Mouse (Mus musculus) limb, embryonic 14.5 days (tissue): ENCODE measurements at regions not wholly inside any gene's neighbourhood (a gene's known extent, or its start where the extent isn't known, plus 50 kb on each side); places are given as distances from the start of the nearest gene placed in this dataset.

Experiments
- ATAC-seq: fragments of 200-750 bp; cut with Nextera tagmentation; 2 replicates; pipeline ENCODE4 v1.8.0; 2017; ENCODE audit warnings: low read depth, moderate number of reproducible peaks, moderate TSS enrichment; ENCODE audit not compliant: low FRiP score
- DNase-seq: peaks from one replicate; pipeline ENCODE4 v3.0.0-alpha.2; 2015; ENCODE audit warnings: low spot score
- H3K27ac ChIP-seq: fragments of 300-500 bp; sonication (generic); replicated peaks from 2 replicates; pipeline ENCODE4 v1.5.1; 2014; ENCODE audit warnings: low read depth, mild to moderate bottlenecking, low read length, moderate library complexity, mixed read lengths
- H3K27me3 ChIP-seq: fragments of 300-500 bp; sonication (generic); 2 replicates; pipeline ENCODE4 v1.6.1; 2014; ENCODE audit warnings: low read length, mixed read lengths; ENCODE audit not compliant: control insufficient read depth, insufficient read depth
- H3K36me3 ChIP-seq: fragments of 300-500 bp; sonication (generic); 2 replicates; pipeline ENCODE4 v1.6.1; 2014; ENCODE audit warnings: mild to moderate bottlenecking, low read length, moderate library complexity, mixed read lengths; ENCODE audit not compliant: control insufficient read depth, insufficient read depth
- H3K4me1 ChIP-seq: fragments of 300-500 bp; sonication (generic); 2 replicates; pipeline ENCODE4 v1.6.1; 2014; ENCODE audit warnings: antibody characterized with exemption, low read length, mixed read lengths; ENCODE audit not compliant: control insufficient read depth, insufficient read depth
- H3K4me2 ChIP-seq: fragments of 300-500 bp; sonication (generic); replicated peaks from 2 replicates; pipeline ENCODE4 v1.6.1; 2014; ENCODE audit warnings: low read depth, mild to moderate bottlenecking, low read length, moderate library complexity; ENCODE audit not compliant: severe bottlenecking
- H3K4me3 ChIP-seq: fragments of 300-500 bp; sonication (generic); replicated peaks from 2 replicates; pipeline ENCODE4 v1.5.1; 2014; ENCODE audit warnings: low read length
- H3K9ac ChIP-seq: fragments of 300-500 bp; sonication (generic); 2 replicates; pipeline ENCODE4 v1.6.1; 2014; ENCODE audit warnings: mild to moderate bottlenecking, low read depth, low read length, moderate library complexity; ENCODE audit not compliant: severe bottlenecking
- H3K9me3 ChIP-seq: fragments of 300-500 bp; sonication (generic); 2 replicates; pipeline ENCODE4 v1.6.1; 2016; ENCODE audit warnings: low read length; ENCODE audit not compliant: control insufficient read depth
- POLR2A ChIP-seq: fragments of 200-500 bp; IDR thresholded peaks from 2 replicates; pipeline ENCODE4 v1.8.0; 2012; ENCODE audit warnings: inconsistent platforms, mild to moderate bottlenecking, moderate library complexity, borderline replicate concordance; ENCODE audit not compliant: insufficient read depth, insufficient read length; ENCODE audit errors: extremely low read depth
- WGBS: fragments of 180-500 bp; shearing (Covaris S2); extraction: QIAGEN DNeasy Blood & Tissue Kit; methylation state at CpG from one replicate; pipeline ENCODE4 v1.1.7; 2014; 5-methylcytosine and 5-hydroxymethylcytosine counted together

GRCm38 (mm10) chr2:123397551-123397950, 632.5 kb downstream of the Sqor start:
- no peaks in the 10 kb centered on the region for H3K9me3 ChIP-seq
- no peaks in the 10 kb centered on the region for H3K4me1 ChIP-seq
- H3K36me3 ChIP-seq: no peaks in the 10 kb centered on the region
- DNase-seq (no peak), ATAC-seq (no peak)
- no peak overlapping the region for H3K9ac ChIP-seq
- H3K4me2 ChIP-seq: no peak overlapping the region
- no peak overlapping the region for H3K4me3 ChIP-seq
- no peak for TF ChIP-seq POLR2A
- no peak overlapping the region for H3K27ac ChIP-seq
- 61% methylated on average over 1 of the region's 1 CpGs for WGBS
- H3K27me3 ChIP-seq: no peaks in the 10 kb centered on the region

GRCm38 (mm10) chr2:123401064-123401463, 636.0 kb downstream of the Sqor start:
- Histone ChIP-seq H3K9ac (no peak overlapping the region), H3K9me3 (no peaks in the 10 kb centered on the region), H3K4me2 (no peak overlapping the region), H3K4me1 (no peaks in the 10 kb centered on the region), H3K27me3 (no peaks in the 10 kb centered on the region), H3K27ac (no peak overlapping the region), H3K36me3 (no peaks in the 10 kb centered on the region), H3K4me3 (no peak overlapping the region)
- DNase-seq: no peak
- no peak for TF ChIP-seq POLR2A
- no peak for ATAC-seq

GRCm38 (mm10) chr2:123409075-123409474, 644.0 kb downstream of the Sqor start:
- Histone ChIP-seq H3K4me1 (no peaks in the 10 kb centered on the region), H3K9me3 (no peaks in the 10 kb centered on the region), H3K4me3 (no peak overlapping the region), H3K36me3 (no peaks in the 10 kb centered on the region), H3K27me3 (no peaks in the 10 kb centered on the region), H3K27ac (no peak overlapping the region), H3K4me2 (no peak overlapping the region), H3K9ac (no peak overlapping the region)
- DNase-seq: no peak
- WGBS: 72% methylated on average over 3 of the region's 3 CpGs
- no peak for ATAC-seq
- no peak for TF ChIP-seq POLR2A

GRCm38 (mm10) chr2:123458034-123458677, 631.6 kb upstream of the Sema6d start:
- WGBS: 46% methylated on average over 5 of the region's 5 CpGs
- no peak overlapping the region for H3K4me3 ChIP-seq
- no peak overlapping the region for H3K27ac ChIP-seq
- H3K27me3 ChIP-seq: no peaks in the 10 kb centered on the region
- DNase-seq (no peak), ATAC-seq (no peak)
- H3K9ac ChIP-seq: no peak overlapping the region
- TF ChIP-seq POLR2A: no peak
- H3K4me2 ChIP-seq: no peak overlapping the region
- peaks cover 4% of the 10 kb centered on the region; the same call in 1 of the 2 replicates for H3K4me1 ChIP-seq
- H3K9me3 ChIP-seq: no peaks in the 10 kb centered on the region
- H3K36me3 ChIP-seq: no peaks in the 10 kb centered on the region

- Histone ChIP-seq H3K4me1 (no peaks in the 10 kb centered on the region), H3K9me3 (no peaks in the 10 kb centered on the region), H3K36me3 (no peaks in the 10 kb centered on the region), H3K9ac (no peak overlapping the region), H3K27ac (no peak overlapping the region), H3K4me2 (no peak overlapping the region), H3K27me3 (no peaks in the 10 kb centered on the region), H3K4me3 (no peak overlapping the region)
- no peak for ATAC-seq
- TF ChIP-seq POLR2A: no peak
- no peak for DNase-seq
- WGBS: 68% methylated on average over 2 of the region's 2 CpGs
These were observed 615.9 kb upstream of the Sema6d start for GRCm38 (mm10) chr2:123473840-123474239.

- H3K4me2 ChIP-seq: no peak overlapping the region
- no peak overlapping the region for H3K27ac ChIP-seq
- 62% methylated on average over 1 of the region's 1 CpGs for WGBS
- no peaks in the 10 kb centered on the region for H3K9me3 ChIP-seq
- ATAC-seq (no peak), DNase-seq (no peak)
- H3K36me3 ChIP-seq: no peaks in the 10 kb centered on the region
- TF ChIP-seq POLR2A: no peak
- H3K9ac ChIP-seq: no peak overlapping the region
- H3K4me3 ChIP-seq: no peak overlapping the region
- H3K4me1 ChIP-seq: no peaks in the 10 kb centered on the region
- no peaks in the 10 kb centered on the region for H3K27me3 ChIP-seq
These were observed 603.1 kb upstream of the Sema6d start for GRCm38 (mm10) chr2:123486681-123487080.
